Mouse (Mus musculus): Measurements from ENCODE around the gene Etnk1.

The Etnk1 gene

DNA sequence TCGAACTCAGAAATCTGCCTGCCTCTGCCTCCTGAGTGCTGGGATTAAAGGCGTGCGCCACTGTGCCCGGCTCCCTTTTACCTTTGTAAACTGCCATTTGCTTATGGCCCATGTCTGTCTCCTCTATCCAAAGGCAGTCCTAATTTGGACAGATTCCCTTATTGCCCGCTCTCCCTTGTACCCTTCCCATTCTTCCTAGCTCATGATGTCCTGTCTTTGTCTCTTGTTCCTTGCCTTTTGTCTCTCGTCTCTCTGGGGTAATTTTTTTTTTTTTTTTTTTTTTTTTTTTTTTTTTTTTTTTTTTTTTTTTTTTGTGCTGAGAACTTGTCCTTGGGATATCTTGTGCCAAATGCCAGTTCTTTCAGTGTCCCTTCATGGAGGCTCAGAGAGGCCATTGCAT, 46.4 kb downstream of the Etnk1 start:
- no peak for ATAC-seq (ENCODE audit: low TSS enrichment)

GRCm38 (mm10) chr6:143216221-143216620, 49.2 kb downstream of the Etnk1 start:
- no peak for ATAC-seq (ENCODE audit: low TSS enrichment)

GRCm38 (mm10) chr6:143219347-143219746, 52.3 kb downstream of the Etnk1 start:
- peak; percentile 71 for ATAC-seq (ENCODE audit: low TSS enrichment)

DNA sequence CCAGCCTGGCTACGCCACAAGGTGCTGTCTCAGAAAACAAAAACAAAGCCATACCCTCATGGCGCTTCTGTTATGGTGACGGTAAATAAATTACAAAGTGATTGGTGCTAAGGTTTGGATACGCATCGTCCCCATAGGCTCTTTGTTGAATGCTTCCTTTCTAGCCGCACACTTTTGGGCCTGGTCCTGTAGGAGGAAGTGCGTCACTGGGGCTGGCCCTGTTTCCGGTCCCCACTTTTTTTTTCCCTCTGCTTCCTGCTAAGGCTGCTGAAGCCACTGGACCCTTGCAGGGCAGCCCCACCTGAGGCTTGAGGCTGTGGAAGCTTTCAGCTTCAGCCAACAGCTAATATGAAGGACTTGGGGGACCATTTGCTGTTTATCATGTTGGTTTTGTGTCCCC, 54.2 kb downstream of the Etnk1 start:
- no peak for ATAC-seq (ENCODE audit: low TSS enrichment)

DNA sequence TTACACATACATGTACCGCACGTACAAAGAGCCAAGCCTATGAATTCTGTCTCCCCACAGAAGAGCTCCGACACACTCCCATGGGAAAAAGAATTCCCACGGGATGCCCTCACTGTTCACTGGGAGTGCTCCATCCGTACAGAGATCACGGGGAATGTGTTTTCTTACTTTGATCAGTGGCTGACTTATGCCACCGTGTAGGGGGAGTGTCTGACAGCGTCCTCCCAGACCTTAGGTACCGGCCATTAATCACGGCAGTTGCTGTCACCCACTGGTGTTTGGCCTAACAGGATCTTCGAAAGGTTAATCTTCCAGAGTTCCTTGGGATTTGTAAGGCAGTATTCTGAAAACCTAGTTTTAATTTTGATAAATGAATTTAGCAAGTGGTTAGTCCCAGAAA, 57.0 kb downstream of the Etnk1 start:
- ATAC-seq (ENCODE audit: low TSS enrichment), result no peak

- ATAC-seq (ENCODE audit: low TSS enrichment), result no peak
These were observed 57.9 kb downstream of the Etnk1 start for GRCm38 (mm10) chr6:143224885-143225284.

- ATAC-seq (ENCODE audit: low TSS enrichment), result no peak
These were observed 61.7 kb downstream of the Etnk1 start for GRCm38 (mm10) chr6:143228696-143229095.

DNA sequence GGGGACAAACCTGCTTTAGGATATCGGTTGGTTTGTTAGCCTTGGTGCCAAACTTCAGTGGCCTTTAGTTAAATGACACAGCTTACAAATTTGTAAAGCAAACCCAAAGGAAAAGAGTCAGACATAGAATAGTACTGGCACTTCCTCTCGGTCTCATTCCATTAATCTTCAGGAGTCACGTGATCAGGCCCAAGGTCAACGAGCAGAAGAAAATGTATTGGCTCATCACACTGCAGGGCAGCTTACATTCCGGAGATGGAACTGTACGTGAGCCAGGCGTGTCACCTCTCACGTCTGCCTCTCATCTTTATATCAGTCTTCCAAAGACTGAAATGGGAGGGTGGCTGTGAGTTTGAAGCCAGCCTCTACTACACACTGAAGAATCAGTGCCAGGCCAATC, 62.9 kb downstream of the Etnk1 start:
- ATAC-seq (ENCODE audit: low TSS enrichment), result no peak

DNA sequence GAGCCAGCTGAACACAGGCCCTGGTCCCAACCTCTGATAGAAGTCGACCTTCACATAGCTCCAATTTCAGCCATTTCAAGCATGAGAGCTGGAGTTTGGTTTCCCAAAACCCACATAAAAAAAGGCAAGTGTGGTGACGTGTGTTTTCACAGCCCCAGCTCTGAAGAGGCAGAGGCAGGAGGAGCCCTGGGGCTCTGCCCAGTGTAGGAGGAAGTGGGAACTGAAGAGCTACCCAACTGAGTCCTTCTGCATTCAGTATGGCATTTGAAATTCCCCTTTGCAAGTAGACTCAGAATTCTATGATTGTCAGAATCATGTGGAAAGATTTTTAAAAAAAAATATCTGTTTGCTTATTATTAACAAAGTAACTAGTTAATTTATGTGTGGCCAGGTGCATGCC, 63.9 kb downstream of the Etnk1 start:
- ATAC-seq (ENCODE audit: low TSS enrichment), result peak; percentile 71

GRCm38 (mm10) chr6:143232718-143233117, 65.7 kb downstream of the Etnk1 start:
- no peak for ATAC-seq (ENCODE audit: low TSS enrichment)

GRCm38 (mm10) chr6:143234868-143235267, 67.8 kb downstream of the Etnk1 start:
- ATAC-seq (ENCODE audit: low TSS enrichment), result no peak

GRCm38 (mm10) chr6:143239362-143240074, 72.5 kb downstream of the Etnk1 start:
- ATAC-seq (ENCODE audit: low TSS enrichment), result no peak

- ATAC-seq (ENCODE audit: low TSS enrichment), result no peak
These were observed 76.2 kb downstream of the Etnk1 start for GRCm38 (mm10) chr6:143243191-143243590.

GRCm38 (mm10) chr6:143257921-143258320, 90.9 kb downstream of the Etnk1 start:
- ATAC-seq (ENCODE audit: low TSS enrichment), result no peak

DNA sequence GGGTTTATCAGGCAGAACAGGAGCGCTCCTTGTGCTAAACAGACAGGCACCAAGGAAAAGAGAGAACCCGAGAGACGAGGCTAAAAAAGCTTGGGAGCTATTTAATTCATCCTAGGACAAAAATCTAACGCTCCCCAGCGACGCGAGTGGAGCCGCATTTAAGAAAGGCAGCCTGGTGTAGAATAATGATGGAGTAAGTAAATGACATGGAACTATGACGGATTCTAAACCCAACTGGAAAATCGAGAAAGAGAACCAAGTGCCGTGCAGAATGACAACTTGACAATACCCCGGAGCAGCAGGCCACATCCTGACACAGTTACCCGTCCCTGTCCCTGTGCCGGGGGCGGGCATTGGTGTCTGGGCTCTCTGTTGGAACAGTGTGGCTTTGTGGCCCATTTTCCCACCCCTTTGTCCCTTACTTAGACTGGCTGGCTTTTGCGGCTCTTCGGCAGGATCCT, 92.2 kb downstream of the Etnk1 start:
- peak; percentile 69 for ATAC-seq (ENCODE audit: low TSS enrichment)

DNA sequence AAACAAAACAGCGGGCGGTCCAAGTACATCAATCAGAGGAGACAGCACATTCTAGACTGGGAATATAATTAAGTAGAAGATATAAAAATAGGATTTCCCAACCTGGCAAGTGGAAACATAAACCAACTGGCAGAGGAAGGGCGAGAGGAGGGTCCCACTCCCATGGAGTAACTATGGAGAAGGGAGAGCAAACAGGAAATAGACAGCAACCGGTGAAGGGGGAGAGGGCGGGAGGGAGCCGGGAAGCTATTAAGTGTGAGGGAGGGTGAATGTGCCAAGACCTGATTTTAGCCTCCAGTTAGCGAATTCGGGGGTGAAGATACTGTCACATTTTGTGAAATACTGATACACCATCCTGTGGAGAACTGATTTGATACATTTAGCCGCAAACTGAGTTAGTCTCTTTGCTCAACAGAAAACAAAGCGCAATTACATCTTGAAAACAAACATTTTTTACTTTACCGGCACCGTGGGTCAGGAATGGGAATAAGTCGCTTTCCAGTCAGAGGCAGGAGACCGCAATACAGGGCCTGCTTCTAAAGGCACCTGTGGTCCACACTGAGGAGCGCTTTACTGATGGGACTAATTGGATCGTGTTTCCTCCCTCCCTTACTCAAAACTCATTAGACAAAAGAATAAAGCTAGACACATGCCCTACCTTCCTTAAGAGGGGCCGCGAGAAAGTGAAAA, 93.0 kb downstream of the Etnk1 start:
- ATAC-seq (ENCODE audit: low TSS enrichment), result no peak

GRCm38 (mm10) chr6:143260560-143261288, 93.7 kb downstream of the Etnk1 start:
- no peak for ATAC-seq (ENCODE audit: low TSS enrichment)

DNA sequence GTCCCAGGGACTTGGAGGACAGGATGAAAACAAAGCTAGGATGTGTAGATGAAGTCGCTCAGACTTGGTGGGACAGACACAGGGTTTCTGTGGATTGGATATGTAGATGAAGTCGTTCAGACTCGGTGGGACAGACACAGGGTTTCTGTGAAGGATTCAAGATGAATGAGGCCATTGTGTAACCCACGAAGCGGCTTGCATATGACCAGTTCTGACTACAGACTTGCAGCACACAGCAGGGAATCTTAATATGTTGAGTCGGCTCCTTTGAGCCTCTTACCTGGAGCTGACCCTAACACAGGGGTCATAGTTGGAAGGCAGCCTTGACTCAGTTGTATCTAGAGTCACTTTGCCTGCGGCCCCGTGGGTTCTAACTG, 94.3 kb downstream of the Etnk1 start:
- no peak for ATAC-seq (ENCODE audit: low TSS enrichment)

- ATAC-seq (ENCODE audit: low TSS enrichment), result peak; percentile 89
These were observed 98.5 kb downstream of the Etnk1 start for GRCm38 (mm10) chr6:143265482-143265881.

DNA sequence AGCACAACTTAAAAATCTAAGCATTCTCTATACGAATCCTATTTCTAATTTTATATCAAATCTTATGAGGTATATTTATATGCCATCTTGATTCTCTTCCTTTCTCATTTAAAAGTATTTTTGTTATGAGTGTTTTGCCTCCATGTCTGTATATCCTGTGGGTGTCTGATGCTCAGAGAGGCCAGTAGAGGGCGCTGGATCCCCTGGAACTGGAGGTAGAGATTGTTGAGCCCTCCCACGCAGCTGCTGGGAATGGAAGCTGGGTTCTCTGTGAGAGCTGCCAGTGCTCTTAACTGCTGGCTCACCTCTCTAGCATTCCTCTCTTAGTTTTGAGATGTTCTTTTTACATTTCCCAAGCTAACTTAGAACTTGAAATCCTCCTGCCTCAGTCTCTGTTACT, 112.2 kb downstream of the Etnk1 start:
- no peak for ATAC-seq (ENCODE audit: low TSS enrichment)

All from frontal cortex, adult (tissue).